35 mouse cellular contexts compared by ENCODE assay signal in the genomic region with DNA sequence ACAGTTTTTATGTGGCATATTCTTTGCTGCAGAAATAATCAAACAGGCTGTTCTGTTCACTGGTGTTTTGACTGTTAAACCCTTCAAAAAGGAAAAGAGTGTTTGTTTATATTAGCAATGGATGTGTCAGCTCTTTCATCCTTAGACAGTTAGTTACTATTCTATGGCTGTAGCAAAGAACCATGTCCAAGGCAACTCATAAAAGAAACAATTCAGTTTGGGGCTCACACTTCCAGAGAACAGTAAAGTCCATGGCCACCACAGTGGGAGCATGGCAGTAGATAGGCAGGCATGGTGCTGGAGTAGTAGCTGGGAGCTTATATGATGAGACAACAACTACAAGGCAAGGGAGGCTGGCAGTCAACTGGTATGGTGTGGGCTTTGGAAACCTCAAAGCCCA.
"Had no signal": no experiment of that assay in that cellular context is flagged by ENCODE, and none has a peak within 500 bp of the region (broad histone marks: within the 10 kb centered on the region; RNA-seq: fewer than 3 reads in every experiment).

No protein-coding gene starts in this region.

- ATAC-seq: hindbrain, embryonic 16.5 days; hindbrain, postnatal 0 days; inflammation-experienced regulatory T-cells, adult 6 months; intestine, embryonic 15.5 days; intestine, embryonic 16.5 days; intestine, postnatal 0 days had no signal

- H3K4me3 ChIP-seq: heart, adult 2 months; heart, embryonic 10.5 days; heart, embryonic 12.5 days; heart, embryonic 13.5 days; heart, embryonic 15.5 days; hindbrain, embryonic 10.5 days; hindbrain, embryonic 12.5 days; hindbrain, embryonic 13.5 days; hindbrain, embryonic 15.5 days; intestine, embryonic 15.5 days; kidney, embryonic 15.5 days; layer of hippocampus, adult 2 months had no signal

- H3K27ac ChIP-seq: heart, adult 2 months; heart, embryonic 10.5 days; heart, embryonic 13.5 days; heart, embryonic 15.5 days; hindbrain, embryonic 10.5 days; hindbrain, embryonic 12.5 days; hindbrain, embryonic 13.5 days; hindbrain, embryonic 14.5 days; hindbrain, embryonic 15.5 days; hindbrain, postnatal 0 days; intestine, embryonic 15.5 days; kidney, embryonic 15.5 days; kidney, postnatal 0 days; layer of hippocampus, adult 2 months had no signal

- H3K36me3 ChIP-seq: heart, embryonic 10.5 days; heart, embryonic 12.5 days; heart, embryonic 13.5 days; heart, embryonic 15.5 days; intestine, embryonic 15.5 days; kidney, embryonic 15.5 days had no signal

- H3K27me3 ChIP-seq: heart, embryonic 12.5 days; heart, embryonic 13.5 days; heart, embryonic 15.5 days; hindbrain, embryonic 12.5 days; hindbrain, embryonic 13.5 days; hindbrain, embryonic 15.5 days; intestine, embryonic 15.5 days; kidney, embryonic 15.5 days had no signal

- DNase-seq: heart, adult 2 months; heart, postnatal 10 days; heart, postnatal 14 days; heart, postnatal 36 days; heart, postnatal 4 days; kidney, adult 11 months; kidney, adult 18-20 months; kidney, adult 2 months; kidney, adult 8-10 months; kidney, adult 9 months; kidney, postnatal 10 days; kidney, postnatal 14 days; kidney, postnatal 25 days; kidney, postnatal 36 days; kidney, postnatal 4 days; layer of hippocampus, adult 9-11 months had no signal

- H3K4me2 ChIP-seq: heart, embryonic 11.5 days; heart, embryonic 12.5 days; heart, embryonic 13.5 days; heart, embryonic 15.5 days; hindbrain, embryonic 12.5 days; hindbrain, embryonic 13.5 days; hindbrain, embryonic 14.5 days; hindbrain, embryonic 15.5 days; intestine, embryonic 15.5 days; kidney, embryonic 15.5 days had no signal

- H3K4me1 ChIP-seq: heart, embryonic 10.5 days; heart, embryonic 12.5 days; heart, embryonic 13.5 days; heart, embryonic 15.5 days; hindbrain, embryonic 10.5 days; hindbrain, embryonic 12.5 days; hindbrain, embryonic 13.5 days; hindbrain, embryonic 15.5 days; intestine, embryonic 15.5 days; kidney, embryonic 15.5 days had no signal

- H3K9ac ChIP-seq: heart, embryonic 12.5 days; heart, embryonic 13.5 days; heart, embryonic 15.5 days; hindbrain, embryonic 12.5 days; hindbrain, embryonic 13.5 days; hindbrain, embryonic 14.5 days; hindbrain, embryonic 15.5 days; intestine, embryonic 15.5 days; kidney, embryonic 15.5 days had no signal

- H3K9me3 ChIP-seq: heart, embryonic 10.5 days; heart, embryonic 13.5 days; heart, embryonic 15.5 days; hindbrain, embryonic 10.5 days; hindbrain, embryonic 12.5 days; hindbrain, embryonic 13.5 days; hindbrain, embryonic 15.5 days; intestine, embryonic 15.5 days; kidney, embryonic 15.5 days had no signal
